Mouse (Mus musculus) left cerebral cortex, postnatal 14 days (tissue): ENCODE measurements around the gene Ppp1r12c. TPM values are rescaled to one million over a fixed set of nuclear protein-coding genes. Genes with fewer than 3 reads are reported as not detected.
"Not testable (repeated sequence)": the region's sequence is repeated elsewhere in the genome, so short reads cannot be mapped to it uniquely, and the experiment has no call there.

Experiments
- DNase-seq, 2 experiments: peaks; one replicate each; pipeline ENCODE4 v3.0.0; 2021 to 2022; ENCODE audit warnings: low spot score in 2 of 2, mixed read lengths in 1 of 2
- intact Hi-C: fragments of 180-260 bp; cut with DNase I; formaldehyde crosslinking; loops from one replicate; pipeline ENCODE4 v1.15.1; 2025
- long read RNA-seq, 2 experiments: library from polyadenylated mRNA; stranded (forward); transcript quantifications; one replicate each; pipeline ENCODE4 v2.0.0; 2021
- total RNA-seq, 2 experiments: library from RNA; stranded (reverse); gene quantifications; 2 replicates each; pipeline ENCODE4 v1.2.3; 2021

Ppp1r12c gene
- 100 to 1,000 TPM; 117 to 128 TPM for total RNA-seq
- long read RNA-seq, experiment 1, transcript Ppp1r12c-201 (22 exons, 2,983 nt) = major isoform, 80 of 149 reads
- long read RNA-seq, experiment 1, transcript Ppp1r12c-202 (22 exons, 2,667 nt) = minor isoform, 22 of 149 reads
- long read RNA-seq, experiment 1, partial matches to known transcripts = 20 of 149 reads
- long read RNA-seq, experiment 1, other reads (novel, unspliced or antisense) = 26 of 149 reads
- long read RNA-seq, experiment 2, transcript Ppp1r12c-201 (22 exons, 2,983 nt) = major isoform, 77 of 163 reads
- long read RNA-seq, experiment 2, transcript Ppp1r12c-202 (22 exons, 2,667 nt) = minor isoform, 28 of 163 reads
- long read RNA-seq, experiment 2, partial matches to known transcripts = 13 of 163 reads
- long read RNA-seq, experiment 2, other reads (novel, unspliced or antisense) = 43 of 163 reads

- DNase-seq = peak; percentile 95 to 96
- intact Hi-C loops = no loop called here
These were observed at the start of gene Ppp1r12c for GRCm38 (mm10) chr7:4501558-4502397. Gene Ppp1r12c (minus strand): TSS chr7:4501680.

DNA sequence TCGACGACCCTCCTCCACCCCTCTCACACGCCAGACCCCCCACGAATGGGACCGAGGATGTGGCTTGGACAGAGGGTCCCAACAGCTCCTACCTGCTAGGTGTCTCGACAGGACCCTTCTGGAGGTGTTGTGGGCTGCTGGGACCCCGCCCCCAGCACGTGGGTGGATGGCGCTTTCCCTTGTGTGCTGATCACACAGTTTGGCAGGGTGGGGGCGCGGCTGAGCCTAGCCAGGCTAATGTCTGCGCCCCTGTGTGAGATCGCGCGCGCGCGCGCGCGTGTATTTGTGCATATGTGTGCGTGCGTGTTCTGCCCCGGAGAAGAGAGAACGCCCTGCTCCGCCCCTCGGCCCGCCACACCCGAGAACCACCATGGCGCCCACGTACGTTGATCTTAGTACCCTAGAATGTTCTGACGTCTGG is 45.8 kb upstream of the Ppp1r12c start, which contains the start of gene Syt5:
Gene Syt5 (minus strand): TSS at position 321 of the 421 bp plus-strand sequence.
- intact Hi-C loops = no loop called here
- DNase-seq = peak; percentile 77 to 87

GRCm38 (mm10) chr7:4546591-4547131 is 45.2 kb upstream of the Ppp1r12c start:
- DNase-seq = peak; percentile 97 to 99

DNA sequence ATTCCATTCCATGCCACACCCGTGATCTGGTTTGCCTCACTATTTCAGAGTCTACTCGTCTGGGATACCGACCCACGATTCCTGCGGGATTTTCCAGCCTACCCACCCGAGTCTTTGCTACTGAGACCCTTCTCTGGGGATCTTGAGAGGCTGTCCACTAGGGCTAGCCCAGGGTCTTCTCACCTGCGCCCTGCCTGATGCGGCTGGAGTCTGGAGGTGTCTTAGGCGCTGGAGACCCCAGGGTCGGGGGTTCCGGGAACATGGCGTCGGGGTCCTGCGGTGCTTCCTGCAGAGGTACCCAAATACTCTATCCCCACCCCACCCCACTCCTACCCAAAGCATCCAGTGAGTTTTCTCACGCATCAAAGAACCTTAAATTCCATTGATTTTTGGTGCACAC is 44.6 kb upstream of the Ppp1r12c start:
- intact Hi-C loops = no loop called here
- DNase-seq = no peak

More at GRCm38 (mm10) chr7:4546591-4547131, 45.2 kb upstream of the Ppp1r12c start:
- intact Hi-C loops = no loop called here

GRCm38 (mm10) chr7:4542013-4542412 is 40.5 kb upstream of the Ppp1r12c start:
- intact Hi-C loops = no loop called here
- no peak for DNase-seq

- intact Hi-C loops = no loop called here
These were observed 39.9 kb upstream of the Ppp1r12c start for GRCm38 (mm10) chr7:4541344-4541743.

GRCm38 (mm10) chr7:4539019-4539418 is 37.5 kb upstream of the Ppp1r12c start:
- DNase-seq = no peak
- intact Hi-C loops = no loop called here

More at GRCm38 (mm10) chr7:4541344-4541743, 39.9 kb upstream of the Ppp1r12c start:
- DNase-seq = no peak

DNA sequence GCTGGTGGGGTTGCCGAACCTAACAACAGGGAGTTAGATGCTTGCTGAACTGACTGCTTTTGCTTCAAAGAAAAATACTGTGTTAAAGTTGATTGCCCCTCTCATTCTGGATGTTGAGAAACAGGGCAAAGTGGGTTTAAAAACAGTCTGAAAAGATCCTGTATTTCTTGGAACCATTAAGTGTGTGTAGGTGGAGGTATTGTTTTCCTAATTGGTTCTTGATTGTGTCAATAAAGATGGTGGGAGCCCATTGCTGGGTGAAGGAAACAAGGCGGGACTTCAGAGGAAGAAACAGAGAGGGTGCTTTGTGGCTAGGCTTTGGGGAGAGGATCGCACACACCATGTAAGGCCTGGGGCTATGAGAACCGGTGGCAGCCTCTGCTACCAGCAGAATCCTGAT is 35.7 kb upstream of the Ppp1r12c start:
- no peak for DNase-seq
- intact Hi-C loops = no loop called here

DNA sequence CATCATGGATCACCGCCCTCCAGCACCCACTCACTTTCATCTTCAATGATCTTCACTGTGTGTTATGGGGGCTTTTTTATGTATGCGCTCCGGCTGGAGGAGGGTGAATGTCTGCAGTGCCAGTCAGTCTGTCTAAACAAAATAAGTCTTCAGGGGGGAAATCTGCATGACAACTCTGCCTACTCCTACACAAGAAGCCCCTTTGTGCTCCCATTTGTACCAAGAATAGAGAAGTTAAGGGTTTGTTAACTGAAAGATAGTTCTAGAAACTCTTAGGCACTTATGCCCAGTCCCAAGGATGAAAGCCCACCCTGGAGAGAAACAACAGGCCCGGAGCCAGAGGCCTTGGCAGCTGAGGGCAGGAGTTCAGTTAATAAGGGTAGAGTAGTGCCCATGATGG is 34.9 kb upstream of the Ppp1r12c start:
- no peak for DNase-seq
- intact Hi-C loops = no loop called here

GRCm38 (mm10) chr7:4532005-4532729 is 30.7 kb upstream of the Ppp1r12c start, which contains the start of gene Dnaaf3:
Gene Dnaaf3 (minus strand): TSS chr7:4532453.
- DNase-seq = no peak
- intact Hi-C loops = no loop called here

GRCm38 (mm10) chr7:4530166-4530565 is 28.7 kb upstream of the Ppp1r12c start:
- intact Hi-C loops, DNase-seq: not testable (repeated sequence)

DNA sequence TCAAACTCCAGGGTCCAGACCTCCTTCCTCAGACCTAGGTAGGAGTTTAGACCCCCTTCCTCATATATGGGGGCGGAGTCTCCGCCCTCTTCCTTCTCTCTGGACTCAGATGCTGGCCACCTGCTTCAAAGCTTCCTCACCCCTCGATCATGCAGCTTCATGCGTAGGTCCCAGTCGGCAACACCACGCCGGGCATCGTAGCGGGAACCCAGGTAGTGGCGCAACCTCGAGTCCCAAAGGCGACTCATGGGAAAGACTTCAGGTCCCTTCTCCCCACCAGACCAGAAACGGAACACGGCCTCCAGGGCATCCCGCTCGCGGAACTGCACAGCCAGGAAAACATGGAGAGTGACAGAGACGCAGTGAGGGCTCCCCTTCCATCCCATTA is 25.8 kb upstream of the Ppp1r12c start:
- no peak for DNase-seq
- intact Hi-C loops = no loop called here

- DNase-seq = peak; percentile 73 to 88
- intact Hi-C loops = no loop called here
These were observed 25.1 kb upstream of the Ppp1r12c start for GRCm38 (mm10) chr7:4526341-4527301.

GRCm38 (mm10) chr7:4524212-4524922 is 22.9 kb upstream of the Ppp1r12c start, which contains the start of gene Tnni3:
Gene Tnni3 (minus strand): TSS chr7:4524229.
- intact Hi-C loops = not testable (repeated sequence)
- peak; percentile 49 to 54 for DNase-seq

DNA sequence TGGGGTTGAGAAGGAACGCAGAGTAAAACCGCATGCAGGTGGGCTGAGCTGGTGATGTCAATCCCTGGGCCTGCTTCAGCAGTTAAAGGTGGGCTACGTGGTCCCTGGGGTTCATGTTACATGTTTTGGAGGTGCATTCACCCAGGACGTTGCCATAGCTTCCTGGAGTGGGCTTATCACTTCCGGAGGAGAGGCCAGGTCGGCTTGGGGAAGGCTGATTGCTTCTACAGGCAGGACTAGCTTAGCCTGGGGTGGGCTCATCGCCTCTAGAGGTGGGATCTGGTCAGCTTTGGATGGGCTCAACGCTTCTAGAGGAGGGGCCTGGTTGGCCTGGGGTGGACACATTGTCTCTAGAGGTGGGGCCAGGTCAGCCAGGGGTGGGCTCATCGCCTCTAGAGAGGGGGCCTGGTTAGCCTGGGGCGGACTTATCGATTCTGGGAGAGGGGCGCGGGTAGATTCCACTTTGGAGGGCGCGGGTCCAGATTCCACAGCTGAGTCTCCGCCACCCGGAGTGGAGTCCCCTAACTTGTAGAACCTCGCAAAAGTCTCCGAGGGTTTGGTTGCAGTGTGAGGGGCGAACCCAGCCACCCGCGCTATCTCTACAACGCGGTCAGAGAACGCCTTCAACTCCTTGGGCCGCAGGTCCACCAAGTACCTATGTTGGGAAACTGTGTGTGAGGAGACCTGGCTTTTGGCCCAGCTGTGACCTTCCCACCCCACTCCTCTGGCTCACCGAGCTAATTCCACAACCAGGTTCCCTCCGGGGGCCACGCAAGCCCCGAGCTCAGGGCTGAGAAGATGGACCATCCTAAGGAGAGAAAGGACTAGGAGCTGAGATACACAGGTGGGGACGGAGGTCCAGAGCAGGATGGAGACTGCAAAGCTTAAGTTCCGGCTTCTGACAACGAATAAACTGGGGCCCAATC is 22.0 kb upstream of the Ppp1r12c start:
- intact Hi-C loops = no loop called here
- DNase-seq = no peak

GRCm38 (mm10) chr7:4522292-4522691 is 20.8 kb upstream of the Ppp1r12c start:
- DNase-seq = no peak
- intact Hi-C loops = no loop called here
